Mouse (Mus musculus) erythroid progenitor cell, adult 5-6 weeks (primary cell): ENCODE results near the gene Proca1. TPM values are rescaled to one million over a fixed set of nuclear protein-coding genes. Genes with fewer than 3 reads are reported as not detected.
A peak's percentile ranks its signal among the peaks of the same experiment; 100 is the strongest.

Source experiments
- ATAC-seq: replicated peaks from 2 replicates; pipeline ENCODE4 v1.8.0; 2016; ENCODE audit warnings: moderate number of reproducible peaks, mild to moderate bottlenecking, moderate TSS enrichment, inconsistent platforms; ENCODE audit not compliant: poor library complexity, low FRiP score, severe bottlenecking
- total RNA-seq, 2 experiments: library from RNA; stranded (forward) in 1 of 2; stranded (reverse) in 1 of 2; fragments of 150-400 nt in 1 of 2; fragments of 186-747, 209-891 nt in 1 of 2; gene quantifications; 2 replicates each; pipeline versions ENCODE4 v1.2.3 to v1.2.4; 2015 to 2017; ENCODE audit warnings: low replicate concordance in 2 of 2

Gene Proca1
- total RNA-seq, 2 experiments from 2014 or later = not detected

DNA sequence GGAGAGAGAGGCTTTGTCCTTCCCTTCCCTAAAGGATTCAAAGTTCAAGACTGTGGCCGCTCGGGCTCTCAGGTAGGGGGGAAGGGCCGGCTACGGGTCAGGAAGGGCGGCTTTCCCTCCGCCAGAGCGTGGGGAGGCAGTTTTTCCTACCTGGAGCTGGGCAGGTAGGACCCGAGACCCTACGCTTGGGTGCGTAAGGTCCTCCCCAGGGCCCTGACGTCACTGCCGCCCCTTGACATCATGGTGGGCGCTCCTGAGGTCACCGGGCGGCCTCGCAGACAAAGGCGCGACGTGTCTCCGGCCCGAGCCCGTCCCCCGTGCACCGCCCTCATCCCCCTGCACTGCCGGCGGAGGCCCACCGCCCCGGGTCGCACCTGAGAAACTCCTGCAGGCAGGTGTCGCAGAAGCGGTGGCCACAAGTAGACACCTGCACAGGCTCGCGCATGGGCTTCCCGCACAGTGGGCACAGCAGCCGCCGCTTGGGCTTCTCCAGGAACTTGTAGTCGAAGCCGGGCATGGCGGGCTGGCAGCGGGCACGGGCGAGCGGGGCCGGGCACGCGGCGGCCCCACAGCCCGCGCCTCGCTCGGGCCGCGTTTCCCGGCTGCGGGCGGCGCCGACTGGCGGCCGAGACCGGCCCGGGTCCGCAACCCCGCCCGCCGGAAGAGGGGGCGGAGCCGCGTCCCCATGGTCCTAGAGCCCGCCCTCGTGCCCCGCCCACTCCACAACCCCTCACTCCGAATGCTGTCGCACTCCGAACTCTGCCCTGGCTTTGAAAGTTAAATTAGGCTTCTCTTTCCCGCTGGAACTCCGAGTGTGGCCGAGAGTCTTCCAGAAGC is 28.1 kb upstream of the Proca1 start, which contains the start of gene Traf4:
Traf4 (minus strand) TSS at position 666 of the 837 bp plus-strand sequence.
- ATAC-seq = peak; percentile 68

DNA sequence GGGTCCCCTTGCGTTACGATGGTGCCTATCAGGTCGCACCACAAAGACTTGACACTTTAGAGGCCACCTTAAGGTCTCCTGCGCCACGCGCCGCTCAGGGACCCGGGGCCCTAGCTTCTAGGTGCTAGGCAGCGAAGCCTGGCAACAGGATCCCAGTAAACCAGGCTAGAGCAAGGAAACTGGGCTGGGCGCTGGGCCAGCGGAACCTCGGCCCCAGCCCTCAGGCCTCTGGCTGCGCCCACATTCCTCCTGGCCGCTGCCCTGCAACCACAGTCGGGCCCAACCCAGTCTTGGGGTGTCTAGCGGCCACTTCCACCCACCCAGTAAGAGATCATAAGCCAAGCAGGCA is 27.5 kb upstream of the Proca1 start:
- peak; percentile 38 for ATAC-seq

DNA sequence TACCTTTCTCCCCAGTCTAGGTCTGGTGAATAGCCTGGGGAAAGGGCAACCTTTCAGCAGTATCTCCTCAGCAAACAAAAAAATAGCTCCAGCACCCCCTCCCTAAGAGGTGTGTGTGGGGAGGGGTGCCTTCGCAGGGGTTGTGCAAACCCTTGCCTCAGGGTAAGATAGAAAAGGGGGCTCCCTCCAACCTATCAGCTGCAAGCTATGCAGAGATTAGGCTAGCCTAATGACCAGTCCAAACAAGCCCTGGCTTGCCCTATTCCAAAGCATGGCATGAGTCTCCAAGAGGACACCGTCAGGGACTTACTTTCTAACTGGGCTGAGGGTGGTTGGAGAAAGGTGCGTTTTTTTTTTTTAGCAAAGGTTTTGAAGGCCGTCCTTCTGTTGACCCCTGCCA is 27.0 kb upstream of the Proca1 start:
- ATAC-seq = no peak

DNA sequence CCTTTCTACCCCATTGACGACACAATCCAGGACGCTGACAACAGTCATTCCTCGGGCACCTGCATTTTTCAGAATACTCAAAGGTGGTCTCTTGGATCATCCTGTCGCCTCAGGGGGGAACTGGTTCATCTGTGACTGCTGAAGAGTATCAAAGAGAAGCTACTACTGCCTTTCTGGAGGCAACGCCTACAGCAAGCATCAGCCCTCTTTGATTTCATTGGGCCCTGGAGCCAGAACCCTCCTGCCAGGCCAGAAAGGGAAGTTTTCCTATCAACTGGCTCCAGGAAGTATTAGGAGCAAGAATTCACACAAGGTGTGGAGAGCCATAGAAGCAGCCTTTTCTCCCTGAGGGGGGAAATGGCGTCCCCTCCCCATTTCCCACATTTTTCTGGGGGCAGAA is 26.6 kb upstream of the Proca1 start:
- no peak for ATAC-seq

DNA sequence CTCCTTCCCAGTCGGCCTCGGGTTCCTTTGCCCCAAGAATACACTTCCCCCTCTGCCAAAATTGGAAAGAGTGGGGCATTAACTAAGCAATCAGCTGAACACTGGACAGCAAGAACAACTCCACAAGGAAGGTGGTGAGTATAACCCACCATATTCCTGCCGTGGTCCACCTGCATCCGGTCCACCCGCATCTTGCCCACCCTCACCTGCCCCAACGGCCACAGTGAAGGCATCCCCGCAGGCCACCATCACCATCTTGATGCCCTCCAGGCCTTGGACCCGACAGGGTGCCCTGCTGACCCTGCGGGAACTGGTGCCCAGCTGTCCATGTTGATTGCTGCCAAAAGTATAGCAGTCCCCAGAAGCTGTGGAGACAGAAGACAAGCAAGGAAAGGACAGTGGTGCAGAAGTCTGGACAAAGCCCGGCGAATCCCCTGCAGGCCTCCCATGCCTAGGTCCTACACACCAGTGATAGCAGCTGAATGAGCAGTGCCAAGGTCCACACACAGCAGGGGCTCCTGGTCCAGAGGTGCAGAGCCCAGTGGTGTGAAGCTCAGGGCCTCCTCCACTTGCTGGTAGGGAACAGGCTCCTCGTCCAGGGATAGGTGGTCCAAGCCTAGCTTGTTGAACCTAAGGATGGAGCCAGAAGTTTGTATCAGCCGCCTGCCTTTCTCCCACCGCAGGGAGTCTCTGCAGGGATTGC is 25.8 kb upstream of the Proca1 start:
- no peak for ATAC-seq

DNA sequence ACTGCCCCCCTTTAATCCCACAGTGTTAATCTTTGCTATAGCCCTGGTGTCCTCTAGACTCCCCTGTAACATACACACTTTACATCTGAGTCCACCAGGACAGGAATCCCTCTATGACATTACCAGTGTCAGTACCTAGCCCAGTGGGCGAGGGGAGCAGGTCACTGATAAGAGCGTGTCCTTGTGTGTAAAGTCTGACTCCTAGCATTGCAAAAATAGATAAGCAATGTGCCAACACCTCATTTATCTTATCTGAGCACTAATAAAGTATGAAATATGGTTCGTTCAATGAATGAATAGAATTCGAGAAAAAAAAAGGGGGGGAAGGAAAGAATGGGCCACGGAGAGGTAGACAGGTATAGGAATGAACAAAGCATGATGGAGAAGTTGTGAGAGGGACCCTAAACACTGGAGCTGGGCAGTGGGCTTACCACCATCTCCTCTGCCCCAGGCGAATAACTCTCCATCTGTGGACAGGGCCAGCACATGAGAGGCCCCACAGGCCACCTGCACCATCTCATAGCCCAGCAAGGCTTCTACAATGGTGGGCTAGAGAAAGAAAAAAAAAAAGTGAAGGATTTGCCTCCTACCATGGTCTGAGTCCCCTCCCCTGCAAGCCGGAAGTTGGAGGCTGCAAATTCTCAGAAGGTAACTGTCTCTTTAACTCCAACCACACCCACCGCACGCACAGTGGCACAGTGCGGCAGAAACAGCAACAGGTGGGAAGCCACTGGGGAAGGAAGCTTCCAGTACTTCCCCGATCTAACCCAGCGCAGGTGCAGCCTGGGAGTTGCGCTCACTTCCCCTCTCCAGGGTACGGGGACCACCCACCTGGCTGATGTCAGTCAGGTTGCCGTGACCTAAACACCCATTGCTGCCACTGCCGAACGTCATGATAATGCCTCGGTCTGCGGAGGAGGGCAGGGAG is 24.4 kb upstream of the Proca1 start:
- ATAC-seq = peak; percentile 60

DNA sequence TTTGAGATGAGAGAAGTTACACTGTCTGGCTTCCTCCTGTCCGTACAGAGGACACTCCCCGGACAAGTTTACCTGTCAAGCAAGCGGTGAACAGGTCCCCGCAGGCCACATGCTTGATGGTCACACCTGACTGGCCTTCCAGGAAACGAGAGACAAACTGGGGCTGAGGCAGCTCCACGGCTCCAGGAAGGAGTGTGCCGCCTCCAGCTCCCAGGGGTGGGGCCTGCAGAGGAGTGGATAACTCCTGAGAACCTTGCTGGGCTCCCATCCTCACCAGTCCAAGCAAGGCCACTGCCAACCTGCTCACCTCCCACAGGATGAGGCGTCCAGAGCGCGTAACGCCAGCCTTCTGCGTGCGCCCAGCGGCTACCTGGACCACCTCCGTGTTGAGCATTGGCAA is 22.9 kb upstream of the Proca1 start:
- no peak for ATAC-seq

DNA sequence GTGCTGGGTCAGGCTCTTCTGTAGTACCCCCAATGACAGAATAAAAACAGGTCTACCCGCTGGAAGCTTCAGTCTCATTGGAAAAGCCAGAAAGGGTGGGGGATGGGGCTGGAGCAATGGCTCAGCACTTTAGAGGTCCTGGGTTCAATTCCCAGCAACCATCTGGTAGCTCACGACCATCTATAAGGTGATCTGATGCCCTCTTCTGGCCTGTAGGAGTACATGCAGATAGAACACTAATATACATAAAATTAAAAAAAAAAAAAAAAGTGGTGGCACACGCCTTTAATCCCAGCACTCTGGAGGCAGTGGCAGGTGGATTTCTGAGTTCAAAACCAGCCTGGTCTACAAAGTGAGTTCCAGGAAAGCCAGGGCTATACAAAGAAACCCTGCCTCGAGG is 21.9 kb upstream of the Proca1 start:
- no peak for ATAC-seq

DNA sequence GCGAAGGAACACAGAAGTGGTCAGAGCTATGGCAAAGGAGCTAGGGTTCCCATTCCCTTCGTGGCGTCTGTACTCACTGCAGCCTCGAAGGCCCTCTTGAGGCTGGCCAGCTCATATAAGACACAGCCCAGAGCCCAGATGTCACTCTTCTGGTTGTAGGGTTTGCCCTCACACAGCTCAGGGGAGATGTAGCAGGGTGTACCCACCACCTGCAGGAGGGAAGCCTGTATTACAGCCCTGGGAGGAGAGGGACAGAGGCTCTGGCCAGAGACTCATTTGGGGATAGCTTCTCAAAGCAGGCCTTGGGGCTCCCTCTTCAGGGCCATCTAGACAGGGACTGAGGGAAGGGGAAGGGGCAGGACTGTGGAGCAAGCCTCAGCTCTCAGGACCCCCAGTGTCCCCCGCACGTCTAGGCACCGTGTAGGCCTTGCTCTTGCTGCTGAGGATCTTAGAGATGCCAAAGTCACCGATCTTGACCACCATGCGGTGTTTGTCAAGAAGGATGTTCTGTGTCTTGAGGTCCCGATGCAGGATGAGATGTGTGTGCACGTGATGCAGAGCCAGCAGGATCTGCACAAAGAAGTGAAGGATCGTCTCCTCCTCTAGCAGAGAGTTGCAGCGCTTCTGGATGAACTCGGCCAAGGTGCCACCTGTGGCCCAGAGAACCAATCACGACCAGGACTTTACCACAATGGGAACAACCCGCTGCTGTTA is 21.0 kb upstream of the Proca1 start:
- no peak for ATAC-seq

DNA sequence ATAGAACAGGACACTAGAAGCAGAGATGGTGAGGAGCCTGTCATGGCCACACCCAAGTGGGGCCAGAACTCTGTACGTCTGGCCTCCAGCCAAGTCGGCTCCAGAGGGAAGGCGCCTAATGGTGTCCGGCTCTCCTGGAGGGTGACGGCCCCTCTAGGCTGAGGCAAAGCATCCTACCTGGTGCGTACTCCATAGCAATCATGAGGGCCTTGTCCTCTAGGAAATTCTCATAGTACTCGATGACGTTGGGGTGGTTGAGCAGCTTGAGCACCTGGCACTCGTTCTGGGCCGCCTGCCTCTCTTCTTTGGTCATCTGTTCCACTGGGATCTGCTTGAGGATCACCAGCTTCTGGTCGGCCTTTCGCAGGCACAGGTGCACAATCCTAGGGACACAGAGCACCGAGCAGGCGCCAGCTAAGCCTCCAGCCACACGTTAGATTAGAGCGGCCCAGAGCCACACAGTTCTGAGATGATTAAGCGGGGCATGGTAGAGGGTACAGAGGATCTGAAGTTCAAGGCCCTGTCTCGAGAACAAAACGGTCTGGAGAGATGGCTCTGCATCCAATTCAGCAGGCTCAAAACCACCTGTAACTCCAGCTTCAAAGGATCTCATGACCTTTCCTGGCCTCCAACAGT is 20.3 kb upstream of the Proca1 start:
- ATAC-seq = no peak

DNA sequence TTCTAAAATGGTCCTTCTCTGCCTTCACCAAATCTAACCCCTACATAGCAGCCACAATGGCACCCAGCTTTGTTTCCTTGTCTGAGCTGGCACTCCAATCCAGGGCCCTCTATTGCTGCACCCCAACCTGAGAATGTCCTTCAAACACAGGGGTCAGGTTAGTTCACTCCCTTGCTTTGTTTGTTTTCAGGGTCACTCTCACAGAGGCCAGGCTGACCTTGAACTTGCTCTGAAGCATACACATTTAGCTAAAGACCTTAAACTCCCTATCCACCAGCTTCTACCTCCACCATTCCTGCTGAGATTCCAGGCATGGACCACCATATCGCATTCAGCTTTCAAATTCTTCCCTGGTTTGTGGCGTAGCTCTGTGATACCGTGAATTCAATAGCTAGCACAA is 18.7 kb upstream of the Proca1 start:
- ATAC-seq = no peak

DNA sequence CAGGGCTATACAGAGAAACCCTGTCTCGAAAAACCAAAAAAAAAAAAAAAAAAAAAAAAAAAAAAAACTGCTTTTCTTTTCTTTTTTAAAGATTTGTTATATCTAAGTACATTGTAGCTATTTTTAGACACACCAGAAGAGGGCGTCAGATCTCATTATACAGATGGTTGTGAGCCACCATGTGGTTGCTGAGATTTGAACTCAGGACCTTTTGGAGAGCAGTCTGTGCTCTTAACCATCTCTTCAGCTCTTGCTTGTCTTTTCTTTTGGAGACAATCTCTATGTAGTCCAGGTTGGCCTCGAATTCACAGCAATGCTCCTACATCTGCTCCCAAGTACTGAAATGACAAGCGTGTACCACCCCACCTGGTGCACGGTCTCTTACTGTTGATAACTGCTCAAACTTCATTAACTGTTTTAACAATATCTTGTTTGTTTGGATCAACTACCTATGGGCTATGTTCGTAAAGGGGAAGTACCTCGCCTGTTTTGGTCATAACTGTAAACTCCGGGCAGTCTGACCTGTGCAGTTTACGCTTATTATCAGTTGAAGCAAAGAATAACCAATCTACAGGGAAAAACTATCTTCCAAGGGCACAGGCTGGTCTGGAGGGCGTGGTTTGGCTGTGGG is 17.3 kb upstream of the Proca1 start:
- ATAC-seq = peak; percentile 62

DNA sequence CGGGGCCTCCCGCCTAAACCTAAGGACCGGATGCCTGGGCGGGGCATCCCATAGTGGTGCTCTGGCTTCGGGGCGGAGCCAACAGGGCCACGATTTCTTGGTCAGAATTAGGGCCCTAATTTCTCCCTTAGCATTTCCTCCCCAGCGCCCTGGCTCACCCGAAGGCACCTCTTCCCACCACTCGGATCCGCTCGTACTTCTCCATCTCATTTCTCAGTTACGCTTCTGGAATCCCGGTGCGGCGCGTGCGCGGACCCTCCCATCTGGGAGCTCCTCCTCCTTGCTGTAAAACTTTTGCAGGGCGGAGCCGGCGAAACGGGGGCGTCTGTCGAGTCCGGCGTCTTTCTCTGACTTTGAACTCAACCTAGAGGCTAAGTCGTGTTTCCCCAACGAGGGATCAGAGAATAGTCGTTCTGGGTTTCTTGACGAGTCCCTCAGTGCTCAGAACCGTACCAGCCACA is 16.8 kb upstream of the Proca1 start, which contains the start of the genes Nek8 and Tlcd1:
Nek8 (minus strand) TSS at position 274 of the 461 bp plus-strand sequence.
Tlcd1 (plus strand) TSS at position 310 of the 461 bp plus-strand sequence.
- ATAC-seq = peak; percentile 64

DNA sequence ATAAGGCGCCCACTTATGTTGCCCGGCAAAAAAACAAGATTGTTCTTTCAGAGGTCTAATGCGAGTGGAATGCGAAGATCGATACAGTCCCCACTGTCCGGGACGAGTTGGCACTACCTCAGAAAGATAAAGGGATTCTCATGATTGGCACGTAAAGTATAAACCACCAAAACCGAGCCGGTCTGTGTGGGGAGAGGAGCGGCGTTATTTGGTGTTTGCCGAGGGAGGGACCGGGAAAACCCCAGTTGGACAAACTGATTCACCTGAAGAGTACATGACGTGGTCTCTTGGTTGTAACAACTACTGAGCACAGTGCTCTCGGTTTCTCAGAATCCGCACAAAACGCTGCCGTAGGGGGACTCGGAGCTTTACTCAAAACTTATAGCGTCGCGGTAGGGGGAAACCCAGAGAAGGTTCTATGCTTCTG is 16.3 kb upstream of the Proca1 start:
- peak; percentile 7; the same call in 1 of the 2 replicates for ATAC-seq

DNA sequence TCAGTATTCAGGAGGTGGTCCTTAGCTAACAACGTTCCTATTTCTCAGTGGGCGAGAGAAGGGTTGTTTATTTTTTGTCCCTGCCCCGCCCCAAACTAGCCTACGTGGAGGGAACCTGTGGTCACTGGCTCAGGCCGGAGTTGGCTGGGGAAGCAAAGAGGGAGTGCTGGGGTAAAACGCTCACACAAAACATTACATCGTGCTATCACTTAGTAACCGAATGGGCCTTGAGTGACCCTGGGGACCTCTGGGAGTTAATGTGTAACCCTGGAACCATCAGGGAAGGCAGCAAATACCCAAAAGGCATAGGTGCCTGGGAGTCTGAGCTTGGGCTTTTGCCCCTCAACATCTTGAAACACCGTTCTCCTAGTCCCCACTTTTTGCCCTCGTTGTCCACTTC is 15.8 kb upstream of the Proca1 start:
- peak; percentile 41 for ATAC-seq

DNA sequence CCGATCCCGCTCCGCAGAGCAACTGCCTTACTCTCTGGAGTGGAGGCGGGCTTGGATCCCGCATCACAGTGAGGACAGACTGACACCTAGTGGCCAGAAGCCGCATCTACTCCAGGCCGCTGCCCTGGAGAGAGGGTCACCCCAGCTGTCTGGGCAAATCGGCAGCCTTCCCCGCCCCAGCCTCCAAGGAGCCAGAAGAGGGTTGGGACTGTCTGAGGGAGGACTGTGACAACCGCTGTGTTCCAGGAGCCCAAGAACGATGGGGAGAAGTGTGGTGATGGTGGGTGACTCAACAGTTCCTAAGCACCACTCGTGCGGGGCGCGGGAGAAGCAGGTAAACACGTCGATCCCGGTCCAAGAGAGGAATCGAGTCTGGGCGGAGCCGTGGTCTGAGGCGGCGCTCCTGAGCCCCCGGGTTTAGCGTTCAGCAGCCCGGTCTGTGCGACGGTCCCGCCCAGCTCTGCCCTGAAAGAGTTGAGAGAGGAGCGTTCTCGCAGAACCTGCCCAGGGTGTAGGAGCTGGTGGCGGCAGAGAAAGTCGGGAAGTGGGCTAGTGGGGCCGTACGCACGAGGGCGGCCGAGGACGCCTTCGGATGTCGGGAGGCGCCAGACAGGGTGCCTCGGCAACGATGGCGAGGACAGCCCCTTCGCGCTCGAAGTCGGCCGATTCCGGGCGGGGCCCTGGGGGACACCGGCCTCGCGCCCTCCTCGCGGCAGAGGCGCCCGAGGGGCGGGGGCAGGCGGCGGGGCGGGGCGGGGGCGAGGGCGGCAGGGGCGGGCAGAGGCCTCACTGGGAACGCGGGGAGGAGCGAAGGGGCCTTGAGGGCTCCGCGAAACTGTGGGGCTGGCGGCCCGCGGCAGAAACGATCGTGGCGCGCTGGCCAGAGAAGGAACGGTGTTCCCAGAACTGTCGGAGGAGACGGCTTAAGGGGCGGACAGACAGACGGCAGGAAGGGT is 15.0 kb upstream of the Proca1 start:
- peak; percentile 65 for ATAC-seq

DNA sequence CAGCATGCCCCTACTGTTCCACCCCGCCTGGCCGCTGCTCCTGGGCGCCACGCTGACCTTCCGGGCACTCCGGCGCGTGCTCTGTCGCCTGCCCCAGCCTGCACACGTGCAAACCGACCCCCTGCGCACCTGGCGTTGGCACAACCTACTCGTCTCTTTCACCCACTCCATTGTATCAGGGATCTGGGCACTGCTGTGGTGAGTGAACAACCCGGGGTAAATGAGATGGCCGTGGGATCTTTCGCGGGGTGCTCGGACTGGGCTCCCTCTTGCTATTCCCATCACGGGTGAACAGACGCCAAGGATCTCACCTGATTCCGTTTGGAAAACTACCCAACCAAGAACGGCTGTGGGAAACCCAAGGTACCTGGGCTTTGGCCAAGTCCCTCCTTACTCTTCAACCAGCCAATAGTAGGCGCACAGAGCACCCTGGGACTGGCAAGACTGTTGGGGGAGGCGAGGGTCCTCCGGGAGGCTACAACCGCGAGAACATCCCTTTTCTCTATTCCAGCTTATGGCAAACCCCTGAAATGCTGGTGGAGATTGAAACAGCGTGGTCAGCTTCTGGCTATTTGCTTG is 14.2 kb upstream of the Proca1 start:
- no peak for ATAC-seq
